Mouse (Mus musculus) midbrain, embryonic 12.5 days (tissue): ENCODE measurements around the gene Slc9a3r1. TPM values are rescaled to one million over a fixed set of nuclear protein-coding genes. Genes with fewer than 3 reads are reported as not detected.
A peak's percentile ranks its signal among the peaks of the same experiment; 100 is the strongest.

Experiments used
- ATAC-seq: fragments of 200-750 bp; cut with Nextera tagmentation; 2 replicates; pipeline ENCODE4 v1.8.0; 2017; ENCODE audit warnings: low read depth, moderate TSS enrichment, moderate library complexity; ENCODE audit not compliant: low FRiP score
- H3K27ac ChIP-seq: fragments of 300-500 bp; sonication (generic); replicated peaks from 2 replicates; pipeline ENCODE4 v1.5.1; 2016; ENCODE audit warnings: mild to moderate bottlenecking
- H3K27me3 ChIP-seq: fragments of 300-500 bp; sonication (generic); 2 replicates; pipeline ENCODE4 v1.6.1; 2016; ENCODE audit warnings: mild to moderate bottlenecking
- H3K36me3 ChIP-seq: fragments of 300-500 bp; sonication (generic); 2 replicates; pipeline ENCODE4 v1.6.1; 2016
- H3K4me1 ChIP-seq: fragments of 300-500 bp; sonication (generic); 2 replicates; pipeline ENCODE4 v1.6.1; 2016
- H3K4me2 ChIP-seq: fragments of 300-500 bp; sonication (generic); replicated peaks from 2 replicates; pipeline ENCODE4 v1.6.1; 2016; ENCODE audit warnings: mild to moderate bottlenecking, moderate library complexity
- H3K4me3 ChIP-seq: fragments of 300-500 bp; sonication (generic); 2 replicates; pipeline ENCODE4 v1.5.1; 2016; ENCODE audit warnings: mild to moderate bottlenecking
- H3K9ac ChIP-seq: fragments of 300-500 bp; sonication (generic); replicated peaks from 2 replicates; pipeline ENCODE4 v1.6.1; 2016; ENCODE audit warnings: mild to moderate bottlenecking, moderate library complexity
- H3K9me3 ChIP-seq: fragments of 300-500 bp; sonication (generic); 2 replicates; pipeline ENCODE4 v1.6.1; 2016; ENCODE audit warnings: mild to moderate bottlenecking
- WGBS: fragments of 180-500 bp; shearing (Covaris S2); methylation state at CpG from one replicate; pipeline ENCODE4 v1.1.7; 2016; 5-methylcytosine and 5-hydroxymethylcytosine counted together
- polyA plus RNA-seq: library from polyadenylated mRNA; unstranded; fragments of >200 nt; fragmentation: Nextera tagmentation; extraction: Ambion mirVana; gene quantifications from 2 replicates; pipeline ENCODE4 v1.2.1, GENCODE M21; 2016

The Slc9a3r1 gene
- 34.3 and 34.6 TPM in 2 replicates for polyA plus RNA-seq

DNA sequence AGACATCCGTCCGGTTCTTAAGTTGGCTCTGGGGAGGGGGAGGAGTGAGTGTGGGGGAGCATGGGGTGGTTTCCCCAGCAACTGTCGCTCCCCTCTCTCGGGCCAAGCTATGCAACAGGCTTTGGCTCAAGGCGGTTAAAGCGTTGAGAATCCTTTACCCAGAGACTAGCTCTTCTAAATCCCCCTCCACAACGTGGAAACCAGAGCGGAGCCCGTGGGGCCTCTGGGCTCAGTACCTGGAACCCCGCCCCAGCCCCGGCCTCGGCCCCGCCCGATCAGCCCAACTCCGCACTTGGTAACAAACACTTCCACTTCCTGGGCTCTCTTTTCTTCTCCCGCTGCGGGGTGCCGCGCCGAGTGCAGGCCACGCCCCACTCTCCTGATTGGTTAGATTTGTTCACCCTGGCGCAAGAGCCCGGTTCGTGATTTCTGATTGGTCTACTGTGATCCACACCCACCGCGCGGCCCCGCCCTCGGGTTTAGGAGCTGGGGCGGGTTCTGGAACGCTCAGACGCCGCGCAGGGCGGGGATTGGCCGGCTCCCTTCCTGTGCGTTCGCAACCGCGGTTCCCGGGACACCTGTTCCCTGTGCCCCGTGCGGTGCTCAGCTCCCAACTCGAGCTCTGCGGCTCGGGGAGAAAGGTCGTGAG, at the start of gene Slc9a3r1:
Slc9a3r1 (plus strand) TSS at position 510 of the 649 bp plus-strand sequence.
- peak within 1 kb of the TSS; percentile 61 for H3K4me3 ChIP-seq
- H3K9me3 ChIP-seq, result 0 out of 2 replicates have a peak, but pooled peaks cover 2% of the 10 kb centered on the region
- under 1% methylated on average over 47 of the region's 47 CpGs for WGBS
- H3K36me3 ChIP-seq, result no peaks in the 10 kb centered on the region
- peak within 1 kb of the TSS; percentile 56 for H3K9ac ChIP-seq
- peaks cover 39% of the 10 kb centered on the region for H3K4me1 ChIP-seq
- peak within 1 kb of the TSS; percentile 91 for H3K4me2 ChIP-seq
- peaks cover 74% of the 10 kb centered on the region for H3K27me3 ChIP-seq
- ATAC-seq, result peak; percentile 94
- H3K27ac ChIP-seq, result no peak within 1 kb of the TSS

DNA sequence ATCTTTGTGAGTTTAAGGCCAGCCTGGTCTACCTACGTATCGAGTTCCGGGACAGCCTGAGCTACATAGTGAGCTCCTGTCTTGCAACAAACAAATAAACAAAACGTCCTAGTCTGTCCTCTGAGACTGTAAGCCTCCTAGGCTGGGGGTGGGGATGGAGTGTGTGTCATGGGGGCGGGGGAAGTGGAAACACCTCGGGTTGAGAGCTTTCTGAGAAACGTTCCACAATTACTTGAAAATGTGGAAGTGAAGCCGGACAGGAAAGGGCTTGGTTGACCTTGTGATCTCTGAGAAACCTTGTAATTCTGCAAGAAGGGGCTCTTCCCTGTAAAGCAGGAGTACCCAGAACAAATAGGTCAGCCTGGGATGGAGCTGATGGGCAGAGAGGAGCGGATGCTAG, 43.7 kb upstream of the Slc9a3r1 start:
- no peaks in the 10 kb centered on the region for H3K36me3 ChIP-seq
- no peak overlapping the region for H3K4me2 ChIP-seq
- WGBS, result 77% methylated on average over 9 of the region's 9 CpGs
- H3K9ac ChIP-seq, result no peak overlapping the region
- no peak overlapping the region for H3K4me3 ChIP-seq
- H3K9me3 ChIP-seq, result no peaks in the 10 kb centered on the region
- H3K4me1 ChIP-seq, result no peaks in the 10 kb centered on the region
- no peak overlapping the region for H3K27ac ChIP-seq
- no peaks in the 10 kb centered on the region for H3K27me3 ChIP-seq
- no peak for ATAC-seq

DNA sequence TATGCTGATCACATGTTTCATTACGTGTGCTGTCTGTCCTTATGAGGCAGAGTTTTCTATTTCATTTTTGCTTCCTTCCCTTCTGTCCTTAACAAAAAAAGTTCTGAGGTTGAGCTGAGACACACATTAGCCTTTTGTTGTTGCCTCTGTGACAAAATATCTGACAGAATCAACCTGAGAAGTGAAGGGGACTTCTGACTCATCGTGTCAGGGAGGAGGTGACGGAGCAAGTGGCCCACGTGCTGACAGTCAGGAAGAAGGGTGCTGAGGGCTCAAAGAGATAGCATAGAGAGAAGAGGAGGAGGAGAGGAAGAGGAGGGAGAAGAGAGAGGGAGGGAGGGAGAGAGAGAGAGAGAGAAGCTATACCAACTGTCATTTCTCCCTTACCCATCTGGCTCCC, 34.7 kb upstream of the Slc9a3r1 start:
- ATAC-seq, result no peak
- no peaks in the 10 kb centered on the region for H3K27me3 ChIP-seq
- H3K27ac ChIP-seq, result no peak overlapping the region
- no peak overlapping the region for H3K9ac ChIP-seq
- no peak overlapping the region for H3K4me2 ChIP-seq
- H3K4me1 ChIP-seq, result no peaks in the 10 kb centered on the region
- 78% methylated on average over 4 of the region's 4 CpGs for WGBS
- H3K4me3 ChIP-seq, result no peak overlapping the region
- H3K36me3 ChIP-seq, result no peaks in the 10 kb centered on the region
- no peaks in the 10 kb centered on the region for H3K9me3 ChIP-seq

DNA sequence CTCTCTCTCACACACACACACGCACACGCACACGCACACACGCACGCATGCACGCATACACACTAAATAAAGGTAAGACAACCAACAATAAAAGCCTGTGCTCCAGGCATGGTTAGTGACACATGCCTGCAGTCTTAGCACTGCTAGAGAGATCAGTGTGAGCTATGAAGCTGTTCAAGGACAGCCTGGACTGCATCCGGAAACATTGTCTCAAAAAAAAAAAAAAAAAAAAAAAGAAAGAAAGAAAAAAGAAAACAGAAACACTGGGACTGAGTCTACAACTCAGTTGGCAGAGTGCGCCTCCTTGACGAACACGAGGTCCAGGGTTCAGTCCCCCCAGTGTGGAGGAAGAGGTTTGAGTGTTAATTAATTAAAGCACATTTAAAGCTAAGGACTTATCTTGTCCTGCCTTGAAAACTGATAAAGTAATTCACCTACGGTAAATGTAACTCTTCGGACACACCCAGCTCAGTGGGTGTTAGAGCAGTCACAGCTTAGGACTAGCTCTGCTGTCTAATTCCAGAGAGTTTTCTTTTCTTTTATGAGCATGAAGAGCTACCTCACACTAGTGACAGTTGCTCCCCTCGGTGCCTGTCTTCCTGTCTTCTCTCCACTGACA, 33.5 kb upstream of the Slc9a3r1 start:
- Histone ChIP-seq H3K4me3 (no peak overlapping the region), H3K27ac (no peak overlapping the region), H3K27me3 (no peaks in the 10 kb centered on the region), H3K9me3 (no peaks in the 10 kb centered on the region), H3K4me2 (no peak overlapping the region), H3K36me3 (no peaks in the 10 kb centered on the region), H3K4me1 (no peaks in the 10 kb centered on the region), H3K9ac (no peak overlapping the region)
- ATAC-seq, result no peak
- WGBS, result 91% methylated on average over 13 of the region's 13 CpGs

DNA sequence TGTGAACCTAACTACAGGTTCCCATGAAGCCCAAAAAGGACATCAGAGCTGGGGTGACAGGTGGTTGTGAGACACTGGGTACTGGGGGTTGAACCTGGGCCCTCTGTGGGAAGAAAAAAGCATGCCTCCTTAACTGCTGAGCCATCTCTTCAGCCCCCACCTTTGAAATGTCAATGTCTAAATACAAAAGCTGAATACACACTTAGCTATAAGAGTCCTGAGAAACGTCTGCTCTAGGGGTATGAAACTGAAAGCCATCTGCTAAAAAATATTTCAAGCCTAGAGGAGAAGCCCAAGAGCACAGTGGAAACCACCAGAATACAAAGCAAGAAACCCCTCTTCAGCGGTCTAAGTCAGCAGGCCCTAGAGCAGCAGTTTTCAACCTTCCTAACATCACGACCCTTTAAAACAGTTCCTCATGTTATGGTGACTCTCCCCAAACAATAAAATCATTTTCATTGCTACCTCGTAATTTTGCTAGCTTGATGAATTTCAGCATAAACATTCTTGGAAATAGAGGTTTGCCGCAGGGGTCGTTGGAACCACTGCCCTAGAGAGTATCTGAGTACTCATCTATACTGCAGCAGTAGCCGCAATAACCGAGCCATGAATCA, 31.3 kb upstream of the Slc9a3r1 start:
- Histone ChIP-seq H3K4me3 (no peak overlapping the region), H3K27ac (no peak overlapping the region), H3K36me3 (no peaks in the 10 kb centered on the region), H3K9me3 (no peaks in the 10 kb centered on the region), H3K27me3 (no peaks in the 10 kb centered on the region), H3K9ac (no peak overlapping the region), H3K4me2 (no peak overlapping the region), H3K4me1 (no peaks in the 10 kb centered on the region)
- no peak for ATAC-seq
- 86% methylated on average over 8 of the region's 8 CpGs for WGBS

DNA sequence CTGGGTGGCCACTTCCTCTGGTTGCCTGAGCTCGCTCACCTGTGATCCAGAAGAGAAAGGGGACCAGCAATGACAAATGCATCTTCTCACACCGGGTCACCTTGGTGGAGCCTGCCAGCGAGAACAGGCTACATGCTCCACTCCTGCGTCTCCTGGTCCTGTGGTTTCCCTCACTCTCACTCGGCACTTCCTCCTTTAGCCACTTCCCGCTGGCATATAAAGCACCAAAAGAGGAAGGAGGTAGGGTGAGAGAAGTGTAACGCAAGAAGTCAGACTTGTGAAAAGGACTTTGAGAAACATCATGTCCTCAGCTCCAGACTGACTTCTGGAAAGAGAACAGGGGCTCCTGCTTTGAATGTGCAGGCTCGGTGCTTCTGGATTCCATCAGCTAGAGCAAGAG, 29.3 kb upstream of the Slc9a3r1 start, which contains the start of gene Cd300lf:
Cd300lf (minus strand) TSS at position 193 of the 400 bp plus-strand sequence.
- no peaks in the 10 kb centered on the region for H3K4me1 ChIP-seq
- no peaks in the 10 kb centered on the region for H3K27me3 ChIP-seq
- no peaks in the 10 kb centered on the region for H3K36me3 ChIP-seq
- ATAC-seq, result no peak
- no peaks in the 10 kb centered on the region for H3K9me3 ChIP-seq
- WGBS, result 87% methylated on average over 8 of the region's 8 CpGs
- H3K27ac ChIP-seq, result no peak within 1 kb of the TSS
- H3K9ac ChIP-seq, result no peak within 1 kb of the TSS
- H3K4me2 ChIP-seq, result no peak within 1 kb of the TSS
- no peak within 1 kb of the TSS for H3K4me3 ChIP-seq

DNA sequence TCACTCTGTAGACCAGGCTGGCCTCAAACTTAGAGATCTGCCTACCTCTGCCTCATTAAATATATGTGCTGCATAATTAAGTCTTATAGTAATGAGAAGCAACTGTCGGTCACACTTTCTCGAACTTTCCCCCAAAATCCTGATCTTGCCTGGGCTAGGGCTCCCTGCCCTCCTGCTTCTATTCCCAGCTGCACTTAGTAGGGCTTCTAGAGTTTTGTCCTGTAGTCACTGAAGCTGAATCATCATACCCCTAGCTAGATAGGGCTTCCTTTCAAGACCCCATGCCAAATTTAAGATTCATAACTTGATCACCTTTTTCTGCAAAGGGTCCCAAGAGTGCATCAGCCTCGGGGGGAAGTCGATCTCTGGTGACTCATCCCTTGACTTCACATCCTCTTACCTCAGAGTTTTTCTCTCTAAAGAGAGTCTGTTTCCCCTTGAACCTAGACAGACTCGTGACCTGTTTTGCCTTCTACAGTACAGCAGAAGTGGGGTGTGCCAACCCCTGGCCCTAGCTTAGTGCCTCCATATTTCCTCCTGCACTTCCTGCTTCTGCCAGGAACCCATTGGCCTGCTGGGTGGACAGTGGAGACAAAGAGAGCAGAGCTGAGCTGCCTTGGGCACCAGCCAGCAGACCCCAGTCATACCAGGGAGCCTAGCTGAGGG, 24.4 kb upstream of the Slc9a3r1 start:
- H3K9ac ChIP-seq, result no peak overlapping the region
- H3K4me2 ChIP-seq, result no peak overlapping the region
- H3K36me3 ChIP-seq, result no peaks in the 10 kb centered on the region
- H3K9me3 ChIP-seq, result no peaks in the 10 kb centered on the region
- H3K27ac ChIP-seq, result no peak overlapping the region
- no peak overlapping the region for H3K4me3 ChIP-seq
- no peaks in the 10 kb centered on the region for H3K27me3 ChIP-seq
- ATAC-seq, result no peak
- WGBS, result 77% methylated on average over 5 of the region's 5 CpGs
- H3K4me1 ChIP-seq, result no peaks in the 10 kb centered on the region

DNA sequence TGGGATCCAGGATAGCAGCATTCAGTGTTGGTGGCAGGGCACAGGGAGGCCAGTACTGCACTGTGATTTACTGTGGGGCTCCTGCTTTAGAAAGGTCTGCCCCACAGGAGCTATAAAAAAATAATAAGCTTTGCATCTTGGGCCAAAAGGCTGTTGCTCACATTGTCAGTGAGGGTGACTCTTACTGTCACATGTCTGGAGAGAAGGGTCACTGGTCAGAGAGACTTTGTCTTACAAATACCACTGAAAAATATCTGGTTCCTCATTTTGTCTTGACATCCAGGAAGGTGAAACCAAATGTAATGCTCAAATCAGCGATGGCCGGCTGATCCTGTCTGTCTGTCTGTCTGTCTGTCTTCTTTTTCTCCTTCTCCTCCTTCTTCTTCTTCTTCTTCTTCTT, 21.2 kb upstream of the Slc9a3r1 start:
- Histone ChIP-seq H3K4me1 (no peaks in the 10 kb centered on the region), H3K4me3 (no peak overlapping the region), H3K9me3 (no peaks in the 10 kb centered on the region), H3K9ac (no peak overlapping the region), H3K4me2 (no peak overlapping the region), H3K27me3 (no peaks in the 10 kb centered on the region), H3K36me3 (no peaks in the 10 kb centered on the region), H3K27ac (no peak overlapping the region)
- 89% methylated on average over 2 of the region's 2 CpGs for WGBS
- no peak for ATAC-seq

DNA sequence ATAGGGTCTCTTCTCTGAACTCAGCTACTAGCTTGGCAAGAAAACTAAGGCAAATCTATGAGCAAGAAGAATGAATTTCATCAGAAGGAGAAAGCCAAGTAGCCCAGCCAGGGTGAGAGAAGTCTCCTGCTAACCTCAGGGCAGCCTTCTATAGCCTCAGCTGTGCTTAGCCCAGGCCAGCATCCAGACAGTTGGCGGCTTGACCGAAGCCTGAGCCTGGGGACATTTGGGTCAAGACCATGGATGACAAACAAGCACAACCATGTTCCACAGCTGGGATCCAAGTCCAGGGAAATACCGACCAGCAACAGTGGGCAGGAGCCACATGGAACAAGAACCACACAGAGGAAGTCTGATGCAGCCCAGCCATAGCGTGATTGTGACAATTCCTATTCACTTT, 15.3 kb upstream of the Slc9a3r1 start:
- H3K36me3 ChIP-seq, result no peaks in the 10 kb centered on the region
- no peak overlapping the region for H3K4me2 ChIP-seq
- H3K4me3 ChIP-seq, result no peak overlapping the region
- H3K27ac ChIP-seq, result no peak overlapping the region
- H3K9me3 ChIP-seq, result no peaks in the 10 kb centered on the region
- H3K4me1 ChIP-seq, result peaks cover 8% of the 10 kb centered on the region; the same call in 1 of the 2 replicates
- ATAC-seq, result no peak
- no peak overlapping the region for H3K9ac ChIP-seq
- 82% methylated on average over 4 of the region's 4 CpGs for WGBS
- H3K27me3 ChIP-seq, result peaks cover 12% of the 10 kb centered on the region

DNA sequence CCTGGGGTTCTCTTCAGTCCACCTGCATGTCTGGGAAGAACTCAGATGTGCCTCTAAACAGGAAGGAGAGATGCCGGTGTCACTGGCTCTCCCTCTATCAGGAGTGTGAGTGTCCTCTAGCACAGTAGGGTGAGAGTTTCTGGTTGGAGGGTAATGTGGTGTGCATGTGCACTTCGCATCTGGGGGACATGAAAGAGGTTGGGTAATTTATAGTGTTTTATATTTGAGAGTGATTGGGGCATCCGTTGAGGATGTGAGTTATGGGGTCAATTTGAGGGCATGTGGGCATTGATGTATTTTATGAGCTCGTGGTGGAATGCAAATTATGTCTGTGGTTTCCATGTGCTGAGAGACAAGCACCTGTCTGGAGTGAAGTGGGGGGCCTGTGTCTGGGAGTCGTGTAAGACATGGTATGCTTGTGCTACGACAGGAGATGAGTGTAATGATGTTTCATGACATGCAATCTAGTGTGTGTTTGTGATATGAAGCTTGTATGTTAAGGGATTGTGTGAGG, 12.3 kb upstream of the Slc9a3r1 start:
- Histone ChIP-seq H3K9me3 (no peaks in the 10 kb centered on the region), H3K36me3 (no peaks in the 10 kb centered on the region), H3K9ac (no peak overlapping the region), H3K27ac (no peak overlapping the region), H3K4me2 (no peak overlapping the region), H3K4me3 (no peak overlapping the region), H3K4me1 (peaks cover 15% of the 10 kb centered on the region), H3K27me3 (peaks cover 42% of the 10 kb centered on the region)
- no peak for ATAC-seq
- WGBS, result 80% methylated on average over 6 of the region's 6 CpGs

DNA sequence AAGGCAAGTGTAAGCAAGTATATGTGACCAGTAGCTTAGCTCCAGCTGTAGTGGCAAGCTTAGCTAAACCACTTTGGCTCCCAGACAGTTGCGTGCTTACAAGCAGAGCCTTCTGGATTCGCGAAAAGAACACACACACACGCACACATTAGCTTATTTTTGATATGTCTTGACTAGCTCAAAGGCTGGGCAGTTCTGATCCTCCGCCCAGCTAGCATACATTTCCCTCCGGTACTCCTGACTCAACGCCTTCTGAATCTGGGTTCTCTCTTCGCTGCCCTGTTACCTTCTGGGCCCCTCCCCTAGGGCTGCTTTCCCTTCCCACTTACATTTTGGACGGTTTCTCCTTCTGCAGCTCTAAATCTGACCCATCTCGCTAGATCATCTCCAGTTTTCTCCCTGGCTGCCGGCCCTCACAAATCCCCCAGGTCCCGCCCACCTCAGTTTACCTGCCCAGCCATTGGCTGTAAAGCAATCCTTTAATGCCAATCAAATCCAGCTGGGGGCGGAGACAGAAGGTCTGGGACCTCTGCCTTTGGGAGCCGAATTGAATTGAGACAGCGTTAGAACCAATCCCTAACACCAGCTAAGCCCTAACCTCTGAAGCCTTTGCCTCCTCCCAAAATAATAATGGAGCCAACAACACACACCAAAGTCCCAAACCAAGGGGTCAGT, 11.2 kb upstream of the Slc9a3r1 start:
- 5% methylated on average over 15 of the region's 15 CpGs for WGBS
- peak; percentile 85 for ATAC-seq

More for the DNA sequence above, 11.2 kb upstream of the Slc9a3r1 start:
- peak overlapping the region; percentile 51 for H3K4me2 ChIP-seq
- peak overlapping the region; percentile 34 for H3K4me3 ChIP-seq
- peaks cover 15% of the 10 kb centered on the region for H3K4me1 ChIP-seq
- H3K27ac ChIP-seq, result no peak overlapping the region
- peaks cover 51% of the 10 kb centered on the region for H3K27me3 ChIP-seq
- H3K36me3 ChIP-seq, result no peaks in the 10 kb centered on the region
- H3K9ac ChIP-seq, result peak overlapping the region; percentile 37
- no peaks in the 10 kb centered on the region for H3K9me3 ChIP-seq
